Mouse (Mus musculus): ENCODE data around the gene Mpz.

Gene Mpz

GRCm38 (mm10) chr1:171187851-171188700, 37.6 kb downstream of the Mpz start:
- DNase-seq (ENCODE audit: low spot score), result no peak

DNA sequence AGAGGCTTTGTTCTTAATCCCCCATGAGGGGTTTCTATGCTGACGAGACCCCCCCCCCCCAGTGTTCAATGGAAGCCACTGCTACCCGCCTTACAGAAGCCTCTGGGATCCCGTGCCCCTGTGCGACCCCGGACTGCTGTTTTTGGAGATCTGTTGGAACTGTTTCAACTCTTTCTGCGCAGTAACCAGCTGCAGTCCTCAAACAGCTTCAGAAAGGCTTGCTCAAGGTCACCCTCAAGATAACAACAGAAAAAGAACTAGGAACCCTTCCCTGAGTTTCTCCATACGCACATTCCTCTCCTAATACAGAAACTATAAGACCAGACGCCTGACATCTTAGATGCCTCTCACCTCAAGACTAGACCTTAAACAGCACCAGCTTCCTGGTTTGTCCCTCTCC, 38.5 kb downstream of the Mpz start:
- no peak for DNase-seq (ENCODE audit: low spot score)

DNA sequence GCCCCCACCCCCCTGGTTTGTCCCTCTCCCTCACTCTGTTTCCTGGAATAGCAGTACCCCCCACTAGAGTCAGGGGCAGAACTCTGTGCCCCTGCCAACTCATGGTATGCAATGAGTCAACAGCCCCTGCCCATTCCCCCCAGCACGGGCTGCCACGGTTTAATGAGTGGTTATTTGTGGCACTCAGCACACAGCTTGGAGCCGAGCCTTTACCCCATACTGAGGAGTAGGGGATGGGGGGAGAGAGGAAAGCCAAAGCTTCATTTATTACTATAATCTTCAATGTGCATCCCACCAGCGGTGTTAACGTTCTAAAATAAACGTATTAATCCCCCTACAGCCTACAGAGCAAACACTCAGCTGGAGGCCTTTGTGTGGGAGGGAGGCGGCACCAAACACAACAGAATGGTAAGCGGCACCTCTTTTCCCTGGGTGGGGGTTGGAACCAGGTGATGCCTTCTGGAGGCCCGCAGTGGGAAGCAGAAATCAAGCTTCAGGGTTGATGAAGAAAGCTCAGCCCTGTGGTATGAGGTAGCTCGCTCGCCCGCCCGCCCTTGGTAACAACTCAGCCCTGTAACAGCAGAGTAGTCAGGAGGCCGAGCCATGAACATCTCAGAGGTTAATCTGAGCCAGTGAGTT, 39.1 kb downstream of the Mpz start:
- no peak for DNase-seq (ENCODE audit: low spot score)

- DNase-seq (ENCODE audit: low spot score), result no peak
These were observed 40.3 kb downstream of the Mpz start for GRCm38 (mm10) chr1:171190832-171191231.

DNA sequence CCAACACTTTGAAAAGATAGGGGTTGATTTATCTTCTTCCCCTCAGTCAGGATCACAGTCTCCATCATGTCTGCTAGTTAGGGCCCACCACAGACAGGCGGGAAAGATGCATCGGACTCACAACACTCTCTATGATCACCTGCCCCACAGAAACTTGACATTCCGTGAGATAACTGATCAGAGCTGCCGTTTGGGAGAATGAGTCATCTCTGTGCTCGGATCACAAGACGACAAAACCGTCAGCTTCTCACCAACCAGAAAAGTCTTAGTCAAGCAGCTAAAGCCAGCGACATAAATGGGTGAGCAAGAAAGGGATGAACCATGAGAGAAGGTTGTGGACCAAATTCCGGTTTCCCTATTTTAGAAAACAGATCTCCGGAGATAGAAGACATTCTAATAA, 41.8 kb downstream of the Mpz start:
- DNase-seq (ENCODE audit: low spot score), result no peak

DNA sequence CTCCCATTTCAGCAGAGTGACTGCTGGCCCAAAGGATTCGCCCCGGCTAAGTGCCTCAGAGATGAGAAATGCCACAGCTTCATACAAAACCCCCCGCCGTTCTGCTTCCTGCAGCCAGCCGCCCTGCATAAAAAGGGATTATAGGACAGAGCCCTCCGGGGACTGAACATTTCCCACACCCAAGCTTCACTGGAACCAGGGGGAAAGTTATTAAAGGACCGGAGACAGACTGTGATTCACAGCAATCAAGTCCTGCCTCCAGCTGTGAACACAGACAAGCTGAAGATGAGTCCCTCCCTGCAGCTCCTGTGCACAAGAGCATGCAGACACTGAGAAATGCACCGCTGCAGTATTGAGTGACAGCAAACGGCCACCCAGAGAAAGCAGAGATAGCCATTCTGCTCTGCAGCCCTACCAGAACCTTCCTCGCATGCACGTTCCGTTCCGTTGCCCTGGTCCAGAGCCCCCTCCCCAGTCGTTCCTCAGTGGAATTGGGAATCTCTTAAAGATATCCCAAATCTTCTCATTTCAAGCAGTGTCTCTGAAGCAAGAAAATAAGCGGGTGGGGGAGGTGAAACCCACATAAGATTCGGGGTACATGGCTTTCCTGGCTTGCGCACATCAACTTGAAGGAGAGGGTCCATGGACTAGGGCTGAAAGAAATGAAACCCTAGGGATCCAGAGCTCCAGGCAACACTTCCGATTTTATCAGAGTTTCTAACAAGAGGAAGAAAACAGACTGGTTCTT, 42.8 kb downstream of the Mpz start:
- no peak for DNase-seq (ENCODE audit: low spot score)

DNA sequence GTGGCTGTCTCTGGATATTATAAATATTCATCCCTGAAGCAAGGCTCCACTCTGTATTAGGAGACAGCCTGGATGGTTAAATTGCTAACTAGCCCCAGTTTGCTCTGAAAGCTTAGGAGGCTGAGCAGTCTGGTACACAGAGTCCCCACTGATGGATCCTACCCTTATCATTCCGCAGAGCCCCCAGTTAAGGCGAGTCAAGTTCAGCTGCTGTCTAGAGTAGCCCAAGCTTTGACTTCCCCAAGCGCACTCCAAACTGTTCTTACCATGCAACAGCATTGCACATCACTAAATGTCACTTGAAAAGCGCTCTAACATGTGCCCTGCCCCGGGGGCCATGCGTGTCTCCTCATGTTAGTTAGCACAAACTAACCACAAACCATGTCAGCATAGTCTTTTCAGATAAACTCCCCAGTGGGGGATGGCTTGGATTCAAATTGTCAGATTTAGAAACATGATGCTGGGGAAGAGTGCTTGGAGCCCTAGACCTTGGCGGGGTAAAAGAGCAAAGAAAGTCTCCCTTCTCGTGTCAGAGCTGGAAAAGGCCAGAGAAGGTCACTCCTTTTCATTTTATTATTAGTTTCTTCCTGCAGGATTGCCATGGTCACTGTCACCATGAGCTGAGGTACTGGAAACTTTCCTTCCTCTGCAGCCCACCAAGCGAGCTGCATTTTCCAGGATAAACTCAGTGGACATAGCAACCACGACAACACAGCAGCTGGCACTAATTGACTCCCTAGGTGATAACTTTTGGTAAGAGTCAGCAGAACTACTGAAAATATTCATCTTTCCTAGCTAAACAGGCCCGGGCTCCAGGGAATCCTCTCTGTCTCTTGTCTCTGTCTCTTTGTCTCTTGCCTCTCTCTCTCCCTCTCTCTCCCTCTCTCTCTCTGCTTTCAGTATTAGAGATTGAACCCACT, 43.7 kb downstream of the Mpz start:
- DNase-seq (ENCODE audit: low spot score), result no peak

- no peak for DNase-seq (ENCODE audit: low spot score)
These were observed 44.7 kb downstream of the Mpz start for GRCm38 (mm10) chr1:171195046-171195822.

- peak; percentile 43 for DNase-seq (ENCODE audit: low spot score)
These were observed 45.4 kb downstream of the Mpz start, which contains the start of gene Pcp4l1 for GRCm38 (mm10) chr1:171195887-171196397. Gene Pcp4l1, minus strand, starts transcription at chr1:171196268.

GRCm38 (mm10) chr1:171199532-171199931, 49.0 kb downstream of the Mpz start:
- no peak for DNase-seq (ENCODE audit: low spot score)

DNA sequence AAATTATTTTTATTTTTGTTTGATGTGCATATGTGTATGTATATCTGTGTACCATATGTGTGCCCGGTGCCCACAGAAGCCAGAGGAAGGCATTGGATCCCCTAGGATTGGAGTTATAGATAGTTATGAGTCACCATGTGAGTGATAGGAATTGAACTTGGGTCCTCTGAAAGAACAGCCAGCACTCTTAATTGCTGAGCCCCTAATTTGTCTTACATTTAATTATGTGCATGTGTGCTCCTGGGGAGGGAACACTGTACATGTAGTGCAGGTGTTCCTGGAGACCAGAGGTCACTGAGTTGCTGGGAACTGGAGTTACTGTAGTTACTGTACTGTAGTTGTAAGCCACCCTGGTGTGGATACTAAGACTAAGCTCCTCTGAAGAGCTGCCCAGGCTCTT, 50.3 kb downstream of the Mpz start:
- DNase-seq (ENCODE audit: low spot score), result no peak

DNA sequence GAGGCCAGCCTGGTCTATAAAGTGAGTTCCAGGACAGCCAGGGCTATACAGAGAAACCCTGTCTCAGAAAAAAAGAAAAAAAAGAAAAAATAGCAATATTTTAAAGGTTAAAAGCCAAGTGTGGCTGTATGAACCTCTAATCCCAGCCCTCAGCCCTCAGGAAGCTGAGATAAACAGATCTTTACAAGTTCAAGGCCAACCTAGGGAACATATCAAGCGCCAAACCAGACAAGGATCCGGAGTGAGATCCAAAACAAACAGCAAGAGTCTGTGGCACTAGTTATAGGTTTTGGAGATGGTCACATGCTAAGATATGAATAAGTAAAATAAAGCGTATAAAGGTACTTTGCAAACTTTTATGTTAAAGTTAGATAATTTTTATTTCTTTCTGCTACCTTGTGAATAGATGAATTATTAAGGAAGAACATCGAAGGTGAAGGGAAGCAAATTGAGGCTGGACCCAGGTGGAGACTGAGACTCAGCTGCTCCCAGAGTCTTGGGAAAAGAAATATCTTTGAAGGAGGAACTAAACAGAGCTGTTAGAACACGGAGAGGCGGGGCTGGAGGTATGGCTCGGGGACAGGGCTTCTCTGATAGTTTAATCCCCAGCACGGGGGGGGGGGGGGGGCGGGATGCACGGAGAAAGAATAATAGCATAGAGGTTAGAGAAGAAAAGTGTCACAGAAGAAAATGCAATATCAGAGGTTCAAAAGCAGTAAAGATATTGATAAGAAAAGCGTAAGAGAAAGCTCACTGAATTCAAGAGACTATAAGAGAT, 53.1 kb downstream of the Mpz start:
- DNase-seq (ENCODE audit: low spot score), result no peak

DNA sequence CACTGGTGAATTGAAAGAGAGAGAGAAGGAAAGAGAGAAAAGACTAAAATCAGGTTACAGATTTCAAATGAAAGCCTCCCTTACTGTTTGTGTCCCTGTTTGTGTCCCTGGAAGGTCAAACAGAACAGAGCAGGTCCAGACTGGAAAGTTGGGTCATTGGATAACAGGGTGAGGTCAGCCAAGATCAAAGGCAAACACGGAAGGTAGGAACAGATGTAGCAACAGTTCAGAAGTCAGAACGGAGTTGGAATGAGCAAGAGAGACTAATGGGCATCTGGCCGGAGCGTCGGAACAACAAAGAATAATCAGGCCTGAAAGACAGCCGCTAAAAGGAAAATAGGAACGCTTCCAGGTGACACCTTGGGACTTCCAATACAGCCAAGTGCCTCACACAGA, 53.7 kb downstream of the Mpz start:
- DNase-seq (ENCODE audit: low spot score), result no peak

- no peak for DNase-seq (ENCODE audit: low spot score)
These were observed 55.4 kb downstream of the Mpz start for GRCm38 (mm10) chr1:171205704-171206493.

- no peak for DNase-seq (ENCODE audit: low spot score)
These were observed 58.9 kb downstream of the Mpz start for GRCm38 (mm10) chr1:171209409-171209808.

All from urinary bladder, postnatal 14 days (tissue).